Mouse (Mus musculus) layer of hippocampus, adult 8-10 months (tissue): ENCODE data around the gene Adarb1. TPM values are rescaled to one million over a fixed set of nuclear protein-coding genes. Genes with fewer than 3 reads are reported as not detected.

Experiments used
- DNase-seq, 2 experiments: peaks; one replicate each; pipeline ENCODE4 v3.0.0; 2022; ENCODE audit warnings: low spot score in 2 of 2
- total RNA-seq, 4 experiments: library from RNA; stranded (reverse); gene quantifications; 2 replicates each; pipeline ENCODE4 v1.2.4; 2022

Gene Adarb1
- total RNA-seq: 100 to 1,000 TPM; 107 to 123 (median 114) TPM

DNA sequence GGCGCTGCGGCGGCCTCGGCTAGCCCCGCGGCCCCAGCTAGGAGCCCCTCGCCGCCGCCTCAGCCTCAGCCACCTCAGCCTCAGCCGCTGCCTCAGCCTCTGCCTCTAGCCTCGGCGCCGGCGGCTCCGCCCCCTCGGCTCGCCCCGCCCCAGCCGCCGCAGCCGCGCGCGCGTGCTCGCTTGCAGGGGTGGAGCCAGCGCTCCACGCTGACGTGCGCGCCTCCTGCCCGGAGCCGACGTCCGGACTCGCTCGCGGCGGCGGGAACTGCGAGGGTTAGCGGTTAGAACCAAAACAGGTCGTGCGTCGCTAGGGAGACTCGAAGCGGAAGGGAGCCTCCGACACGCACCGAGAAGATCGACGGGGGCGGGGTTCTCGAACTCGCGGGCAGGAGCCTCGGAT is at the start of gene Adarb1:
Gene Adarb1, minus strand, starts transcription at position 133 of the 400 bp plus-strand sequence.
- DNase-seq: peak; percentile 75 to 82

DNA sequence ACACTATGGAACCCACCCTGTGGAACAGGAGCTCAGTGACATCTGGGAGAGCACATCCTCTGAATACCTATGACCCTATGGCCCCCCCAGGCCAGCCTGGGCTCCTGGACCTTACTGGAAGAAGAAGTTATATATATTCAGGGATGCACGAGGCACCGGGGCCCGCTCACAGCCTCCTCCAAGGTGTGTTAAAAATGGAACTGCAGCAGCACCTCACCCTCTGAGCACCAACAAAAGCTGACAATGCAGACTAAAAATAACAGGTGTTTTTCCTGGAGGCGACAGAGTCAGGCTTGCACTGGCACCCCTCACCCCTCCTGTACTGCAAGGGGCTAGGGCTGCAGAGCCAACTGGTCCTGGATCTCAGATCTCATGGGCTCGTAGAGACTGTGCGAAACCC is 49.3 kb upstream of the Adarb1 start:
- no peak for DNase-seq

DNA sequence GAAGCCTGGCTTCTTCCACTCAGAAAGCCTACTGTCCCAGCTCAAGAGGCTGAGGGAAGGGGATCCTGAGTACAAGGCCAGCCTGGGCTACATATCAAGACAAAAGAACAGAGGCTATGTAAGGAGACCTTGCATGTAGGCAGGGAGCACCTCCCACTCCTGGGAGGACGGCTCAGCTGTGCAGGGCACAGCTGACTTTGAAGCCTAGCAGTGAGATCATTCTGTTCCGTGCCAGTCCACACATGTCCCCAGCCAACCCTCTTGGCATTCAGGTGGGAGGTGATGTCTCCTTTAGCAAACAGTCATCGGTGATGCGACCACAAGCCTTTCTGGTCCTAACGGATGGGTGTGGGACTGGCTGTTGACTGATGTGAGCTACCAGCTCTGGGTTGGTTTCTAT is 47.8 kb upstream of the Adarb1 start:
- DNase-seq: no peak

DNA sequence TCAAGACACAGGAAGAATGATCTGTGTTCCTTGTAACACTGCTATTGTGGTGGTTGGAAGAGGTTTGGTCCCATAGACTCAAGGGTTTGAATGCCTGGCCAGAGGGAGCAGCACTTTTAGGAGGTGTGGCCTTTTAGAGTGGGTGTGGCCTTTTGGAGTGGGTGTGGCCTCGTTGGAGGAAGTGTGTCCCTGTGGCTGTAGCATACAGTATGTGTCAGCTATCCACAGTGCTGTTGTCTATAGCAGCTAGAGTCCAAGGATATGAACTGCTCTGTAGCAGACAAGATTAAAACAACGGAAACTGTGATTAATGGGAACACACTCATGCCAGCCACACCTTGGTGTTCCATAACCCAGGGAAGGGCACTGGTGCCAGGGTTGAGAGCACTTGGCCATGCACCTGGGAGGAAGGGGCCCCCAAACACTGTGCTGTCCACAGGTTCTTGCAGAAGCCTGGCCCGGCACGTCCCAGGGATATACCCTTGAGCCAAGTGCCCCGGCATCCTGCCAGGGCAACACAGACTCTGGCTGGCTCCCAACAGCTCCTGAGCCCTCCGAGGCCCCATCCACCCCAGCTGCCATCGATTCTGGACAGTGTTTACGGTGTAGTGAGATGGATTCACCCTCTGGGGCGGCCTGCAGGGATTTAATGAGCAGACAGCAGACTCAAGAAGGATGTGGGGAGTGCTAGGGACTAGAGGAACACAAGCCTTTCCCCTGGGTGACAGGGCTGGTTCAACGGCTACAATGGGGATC is 46.3 kb upstream of the Adarb1 start:
- DNase-seq: no peak

DNA sequence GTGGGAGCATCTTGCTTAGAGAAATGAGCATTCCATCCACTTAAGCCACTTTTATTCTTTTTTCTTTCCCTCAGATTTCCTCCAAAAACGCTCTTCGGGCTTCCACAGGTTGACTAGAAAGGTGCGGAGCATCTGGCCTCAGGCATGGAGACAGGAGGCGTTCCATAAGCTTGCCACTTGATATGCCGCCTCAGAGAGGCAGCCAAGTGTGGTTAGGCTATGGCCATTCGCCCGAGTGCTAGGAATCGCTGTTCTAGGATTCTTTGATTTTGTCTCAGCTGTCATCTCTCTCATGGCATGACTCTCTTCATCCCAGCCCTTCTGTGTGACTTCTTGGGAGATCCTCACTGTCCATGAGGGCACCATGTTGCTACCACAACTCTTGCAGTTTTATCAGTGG is 43.1 kb upstream of the Adarb1 start:
- DNase-seq: no peak

DNA sequence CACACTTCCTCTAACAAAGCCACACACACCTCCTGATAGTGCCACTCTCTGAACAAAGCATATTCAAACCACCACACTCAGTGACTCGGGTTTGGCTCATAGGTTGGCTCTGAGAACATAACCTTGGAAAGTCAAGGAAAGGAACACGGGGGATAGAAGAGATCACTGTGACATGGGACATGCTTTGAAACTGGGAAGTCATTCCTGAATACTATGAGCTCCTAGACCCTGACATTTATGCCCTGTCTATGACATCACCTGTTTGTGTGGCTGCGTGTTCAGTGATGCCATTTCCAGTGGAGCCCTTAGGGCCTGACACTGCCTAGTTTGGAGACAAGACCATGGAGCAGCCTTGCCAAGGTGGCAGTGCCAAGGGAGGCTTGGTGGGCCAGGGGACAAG is 39.6 kb upstream of the Adarb1 start:
- no peak for DNase-seq

DNA sequence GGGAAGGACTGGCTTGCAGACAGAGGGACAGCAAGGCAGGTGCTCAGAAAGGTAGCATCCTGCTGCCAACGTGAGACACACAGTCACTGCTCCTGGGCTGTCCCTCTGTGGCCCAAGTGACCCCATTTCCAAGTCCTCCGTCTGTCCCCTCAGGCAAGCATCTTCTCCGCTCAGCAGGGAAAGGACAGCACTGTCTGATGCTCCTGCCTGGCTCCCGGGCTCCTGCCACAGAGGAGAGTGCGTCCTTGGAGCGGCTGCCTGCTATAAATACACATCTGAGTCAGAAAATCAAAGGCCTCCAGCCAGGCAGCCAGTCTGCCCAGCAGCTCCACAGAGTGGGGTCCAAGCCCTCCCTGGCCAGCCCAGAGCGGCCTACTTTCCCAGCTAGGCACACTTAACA is 38.4 kb upstream of the Adarb1 start:
- DNase-seq: no peak

DNA sequence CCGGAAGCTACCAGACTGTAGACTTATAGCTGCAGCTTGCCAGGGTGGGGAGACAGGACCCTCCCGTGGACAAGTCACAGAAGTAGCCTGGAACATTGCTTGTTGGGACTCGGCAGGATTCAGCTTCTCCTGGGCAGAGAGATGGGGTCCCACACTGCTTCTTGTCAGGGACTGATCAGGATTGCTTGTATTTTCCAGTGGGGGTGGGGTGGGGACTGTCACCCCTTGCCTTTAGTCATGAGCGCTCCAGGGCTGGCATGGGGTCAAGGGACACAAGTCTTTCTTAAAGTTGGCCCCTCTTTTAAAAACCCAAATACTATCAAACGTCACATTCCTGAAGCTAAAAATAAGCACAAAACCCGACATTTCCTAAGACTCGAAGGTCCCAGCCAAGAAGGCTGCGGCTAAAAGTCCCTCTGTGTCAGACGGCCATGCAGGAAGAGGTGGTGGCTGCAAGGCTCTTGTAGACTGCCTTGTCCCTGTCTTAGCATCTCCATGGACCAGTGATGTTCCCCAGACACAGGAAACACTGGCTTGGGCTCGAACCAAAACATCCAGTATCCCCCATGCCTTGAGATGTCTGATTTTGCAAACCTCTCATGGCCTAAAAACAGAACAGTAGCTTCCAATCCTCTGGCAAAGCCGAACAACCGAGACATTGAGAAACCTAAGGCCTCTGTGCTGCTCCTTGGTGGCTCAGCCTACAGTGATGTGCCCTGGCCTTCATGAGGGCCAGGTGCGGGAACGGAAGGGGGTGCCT is 37.4 kb upstream of the Adarb1 start:
- DNase-seq: no peak

DNA sequence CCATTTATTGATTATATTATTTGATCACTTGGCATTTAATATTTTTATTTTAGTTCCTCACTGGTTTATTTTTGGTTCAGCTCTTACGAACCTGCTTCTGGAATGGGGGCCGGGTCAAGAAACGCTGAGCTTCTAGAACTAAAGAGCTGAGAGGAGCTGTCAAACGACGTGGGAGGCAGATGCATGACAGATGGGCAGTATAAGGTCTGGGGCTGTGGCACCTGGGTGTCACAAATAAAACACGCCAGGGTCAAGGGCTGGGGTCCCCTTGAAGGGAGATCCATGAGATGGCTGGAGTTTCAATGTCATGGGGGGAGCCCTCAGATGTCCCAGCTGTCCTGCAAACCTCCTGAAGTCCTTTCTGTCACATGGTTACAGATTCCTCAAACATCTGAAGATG is 36.7 kb upstream of the Adarb1 start:
- DNase-seq: no peak

DNA sequence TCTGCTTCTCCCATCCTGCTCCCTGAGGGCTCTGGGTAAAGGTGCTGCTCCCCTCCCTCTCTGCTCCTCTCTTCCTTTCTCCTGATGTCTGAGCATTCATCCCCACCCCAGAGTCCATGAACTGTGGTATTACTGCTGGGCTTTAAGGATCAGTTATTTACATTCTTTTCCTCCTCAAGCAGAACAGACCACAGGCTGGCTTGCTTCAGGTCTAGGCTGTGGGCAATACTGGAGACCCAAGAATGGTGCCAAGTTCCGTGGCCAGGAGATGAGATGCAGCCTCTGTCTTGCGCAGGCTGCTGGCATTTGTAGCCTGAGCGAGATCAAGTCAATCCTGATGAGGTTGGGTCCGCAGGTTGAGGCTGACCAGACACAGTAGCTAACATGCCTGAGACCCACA is 33.8 kb upstream of the Adarb1 start:
- no peak for DNase-seq

DNA sequence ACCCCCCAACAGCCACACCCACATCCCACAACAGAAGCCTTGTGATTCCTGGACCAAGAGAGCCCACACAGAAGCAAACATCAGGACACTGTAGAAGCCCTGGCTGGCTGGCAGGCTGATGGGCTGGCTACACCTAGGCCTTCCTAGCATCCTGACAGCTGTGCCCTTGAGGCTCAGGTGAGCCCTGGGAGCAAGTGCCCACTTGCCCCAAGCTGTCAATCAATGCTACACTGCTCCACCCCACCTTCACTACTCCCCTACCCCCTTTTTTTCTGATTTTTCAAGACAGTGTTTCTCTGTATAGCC is 32.0 kb upstream of the Adarb1 start:
- no peak for DNase-seq

DNA sequence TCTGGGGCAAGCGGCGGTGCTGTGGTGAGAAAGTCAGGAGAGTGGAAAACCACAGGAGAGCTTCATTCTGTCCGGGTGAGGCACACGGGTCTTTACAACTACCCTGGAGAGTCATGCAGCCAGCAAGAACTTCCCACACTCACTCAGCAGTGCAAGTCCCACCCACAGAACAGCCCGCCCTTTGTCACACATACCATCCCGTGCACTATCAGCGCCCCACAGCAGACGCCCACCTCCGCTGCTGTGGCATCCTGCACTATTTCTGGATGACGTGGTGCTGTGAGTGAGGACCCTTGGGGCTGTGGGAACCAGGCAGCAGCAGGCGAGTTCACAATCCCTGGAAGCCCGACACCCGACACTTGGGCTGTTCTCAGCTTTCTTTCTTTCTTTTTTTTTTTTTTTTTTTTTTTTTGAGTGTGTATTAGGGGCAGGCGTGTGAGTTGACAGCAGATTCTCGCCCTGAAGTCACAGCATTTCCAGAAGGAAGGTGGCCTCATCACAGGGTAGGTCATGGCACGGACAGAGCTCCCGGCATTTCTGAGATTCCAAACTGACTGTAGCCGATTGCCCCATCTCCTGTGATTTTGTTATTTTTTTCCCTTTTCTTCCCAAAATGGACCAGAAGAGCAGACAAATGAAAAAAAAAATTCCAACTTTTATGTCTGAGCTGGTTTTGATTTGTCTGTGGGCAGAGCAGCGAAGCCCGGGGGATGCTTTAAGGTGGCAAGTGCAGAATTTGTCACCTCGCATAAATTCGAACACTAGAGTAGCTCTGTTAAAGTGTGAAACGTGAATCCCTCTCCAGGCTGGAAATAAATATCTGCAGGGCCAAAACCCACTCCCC is 31.5 kb upstream of the Adarb1 start:
- no peak for DNase-seq

DNA sequence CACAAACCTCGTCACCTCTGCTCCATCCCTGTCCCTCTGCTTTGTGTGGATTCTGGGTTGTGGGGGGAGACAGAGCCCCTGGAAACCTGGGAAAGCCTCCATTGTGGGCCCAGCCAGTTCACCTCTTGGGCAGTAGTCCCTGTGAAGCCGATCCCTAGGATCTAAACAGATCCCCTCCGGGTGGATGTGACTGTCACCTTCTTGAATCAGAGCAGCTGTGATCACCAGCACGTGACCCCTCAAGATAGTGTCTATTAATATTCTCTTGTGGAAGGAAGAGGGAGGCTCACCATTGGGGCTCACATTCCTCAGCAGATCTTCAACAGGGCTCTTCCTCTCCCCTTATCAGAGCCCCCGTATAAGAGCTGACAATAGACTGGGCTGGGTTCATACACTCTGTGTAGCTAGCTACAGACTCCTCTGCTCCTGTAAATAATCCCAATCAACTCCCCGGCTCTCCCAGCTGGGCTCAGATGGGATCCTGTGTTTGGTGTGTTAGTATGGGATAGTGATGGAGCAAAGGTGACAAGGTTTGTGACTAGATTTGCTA is 30.7 kb upstream of the Adarb1 start:
- DNase-seq: no peak

DNA sequence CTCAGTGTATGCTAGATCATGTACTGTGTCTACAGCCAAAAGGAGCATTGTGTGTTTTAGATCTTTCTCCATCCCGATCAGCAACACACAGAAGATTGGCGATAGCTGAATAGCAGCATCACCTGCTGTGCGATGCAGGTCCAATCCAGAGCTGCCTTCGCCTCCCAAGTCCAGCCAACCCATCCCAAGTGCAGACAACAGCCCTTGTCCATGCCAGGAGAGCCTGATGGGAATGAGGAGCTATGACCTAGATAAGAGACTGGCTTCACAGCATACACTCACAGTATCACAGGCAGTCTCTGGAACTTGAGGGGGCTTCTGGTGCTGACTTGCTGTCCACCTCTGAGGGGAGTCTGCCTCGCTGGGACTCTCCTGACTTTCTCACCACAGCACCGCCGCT is 30.1 kb upstream of the Adarb1 start:
- DNase-seq: no peak

DNA sequence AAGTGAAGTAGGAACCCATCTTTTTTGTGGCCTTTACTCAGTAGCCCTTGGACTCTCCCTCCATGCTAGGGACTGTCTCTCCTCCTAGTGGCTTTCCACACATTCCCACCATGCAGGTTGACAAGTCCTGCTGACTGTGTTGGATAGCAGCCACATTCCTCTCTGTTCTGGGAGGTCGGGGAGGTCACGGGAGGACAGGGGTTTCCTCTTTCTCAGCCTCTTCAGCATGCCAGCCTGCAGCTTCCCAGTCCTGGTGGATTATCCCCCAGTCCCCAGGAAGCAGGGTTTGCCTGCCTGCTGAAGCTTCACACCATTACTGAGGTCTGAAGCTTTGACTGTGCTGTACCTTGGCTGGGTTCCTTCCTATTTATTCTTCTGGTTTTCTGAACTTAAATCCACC is 29.7 kb upstream of the Adarb1 start:
- no peak for DNase-seq

DNA sequence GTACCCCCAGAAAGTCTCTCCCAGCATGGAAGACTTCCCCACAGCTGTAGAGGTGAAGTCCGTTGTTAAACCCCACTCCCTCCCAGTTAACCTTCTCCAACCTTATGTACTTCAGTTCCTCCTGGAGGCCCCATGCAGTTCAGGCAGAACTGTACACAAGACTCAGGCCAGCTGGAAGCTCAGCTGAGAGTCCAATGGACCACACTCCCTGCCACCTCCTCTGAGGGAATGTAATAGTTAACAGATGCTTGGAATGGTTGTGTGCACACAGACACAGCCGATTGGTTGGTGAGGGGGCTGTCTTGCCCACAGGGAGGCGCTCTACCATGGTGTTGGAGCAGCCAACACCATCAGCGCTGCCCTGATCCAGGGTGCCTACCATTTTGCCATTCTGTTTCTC is 24.2 kb upstream of the Adarb1 start:
- no peak for DNase-seq

DNA sequence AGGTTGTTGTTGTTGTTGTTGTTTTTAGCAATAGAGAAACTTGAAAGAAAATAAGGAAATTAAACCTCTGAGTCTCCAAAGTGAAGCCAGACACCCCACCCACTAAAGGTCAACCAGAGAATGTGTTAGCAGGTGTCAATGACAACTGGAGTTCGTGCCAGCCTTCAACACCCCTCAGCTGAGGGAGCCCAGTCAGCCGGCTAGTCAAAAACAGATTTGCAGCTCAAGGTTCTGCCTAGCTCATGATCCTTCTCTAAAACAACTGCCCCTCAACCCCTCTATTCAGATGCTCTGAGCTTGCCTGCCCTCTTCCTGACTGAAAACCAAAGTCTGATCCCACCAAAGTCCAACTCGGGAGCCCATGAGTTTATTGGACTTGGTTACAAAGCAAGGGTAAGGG is 23.7 kb upstream of the Adarb1 start:
- no peak for DNase-seq

DNA sequence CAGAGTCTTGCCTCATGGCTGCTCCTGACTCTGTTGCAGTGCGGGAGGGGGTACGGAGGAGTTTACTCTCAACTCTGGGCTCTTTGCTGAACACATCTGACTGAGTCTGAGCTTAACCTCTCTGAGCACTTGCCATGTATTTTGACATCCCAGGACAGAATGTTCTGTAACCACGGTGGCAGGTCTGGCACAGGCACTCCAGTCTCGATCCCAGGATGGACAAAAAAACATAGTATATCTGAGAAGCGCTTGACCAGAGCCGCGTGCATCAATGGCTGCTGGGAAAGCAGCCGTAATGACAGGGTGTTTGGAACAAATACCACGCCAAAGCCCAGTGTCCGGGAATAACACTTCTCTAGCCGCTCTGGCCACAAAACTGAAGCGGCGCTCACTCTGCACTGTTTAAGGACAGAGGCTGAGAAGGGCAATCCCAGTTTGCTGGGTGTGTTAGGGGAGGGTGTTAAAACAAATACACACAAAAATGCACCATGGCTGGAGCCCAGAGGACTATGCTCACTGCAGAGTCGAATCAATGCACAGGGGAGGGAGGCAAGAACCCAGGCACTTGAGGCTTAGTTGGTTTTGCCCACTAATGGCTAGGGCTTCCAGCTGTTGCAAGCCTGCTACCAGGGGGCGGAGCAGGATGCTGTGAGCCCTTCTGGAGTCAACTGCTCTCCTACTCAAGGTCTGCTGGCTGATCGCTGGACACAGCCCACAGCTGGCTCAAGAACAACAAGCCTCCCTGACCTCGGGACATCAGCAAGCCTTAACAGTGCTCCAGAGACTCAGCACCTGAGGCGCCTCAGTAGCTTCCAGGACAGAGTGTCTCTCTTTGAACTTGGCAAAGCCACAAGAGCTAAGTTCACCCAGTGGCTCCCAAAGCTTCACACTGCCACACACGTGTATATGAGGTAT is 23.0 kb upstream of the Adarb1 start:
- DNase-seq: no peak

DNA sequence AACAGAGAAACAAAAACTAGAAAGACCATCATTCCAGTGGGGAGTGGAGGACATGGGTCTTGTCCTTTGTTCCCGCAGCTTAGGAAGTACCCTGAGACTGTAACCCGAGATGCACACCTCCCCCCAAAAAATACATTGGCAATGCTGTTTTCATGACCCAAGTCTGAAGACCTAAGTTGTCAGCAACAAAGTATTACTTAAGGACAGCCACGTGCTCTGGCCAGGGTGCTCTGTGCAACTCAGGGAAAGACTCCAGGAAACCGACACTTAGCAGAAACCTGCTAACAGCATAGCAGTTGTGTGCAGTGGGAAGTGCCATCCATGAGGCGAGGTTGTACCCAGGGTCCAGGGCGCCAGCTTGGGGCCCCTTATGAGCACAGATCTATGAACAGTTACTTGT is 22.2 kb upstream of the Adarb1 start:
- no peak for DNase-seq

DNA sequence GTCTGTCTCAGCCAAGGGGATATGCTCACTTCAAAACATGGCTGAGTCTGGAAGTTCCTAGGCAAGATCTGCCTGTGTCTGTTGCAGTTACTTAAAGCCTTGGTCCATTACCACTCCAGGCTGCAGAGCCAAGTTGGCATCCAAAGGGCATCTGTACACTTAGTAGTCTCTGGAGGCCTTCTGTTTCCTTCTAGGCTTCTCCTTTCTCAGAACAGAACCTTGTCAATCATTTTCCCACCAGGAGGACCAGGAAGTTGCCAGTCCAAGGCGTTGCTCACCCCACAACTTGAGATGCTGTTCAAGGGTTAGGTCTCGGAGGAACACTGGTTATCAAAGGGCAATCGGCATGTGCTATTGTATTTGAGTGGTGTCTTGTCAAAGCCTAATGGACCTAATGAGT is 21.0 kb upstream of the Adarb1 start:
- DNase-seq: no peak

DNA sequence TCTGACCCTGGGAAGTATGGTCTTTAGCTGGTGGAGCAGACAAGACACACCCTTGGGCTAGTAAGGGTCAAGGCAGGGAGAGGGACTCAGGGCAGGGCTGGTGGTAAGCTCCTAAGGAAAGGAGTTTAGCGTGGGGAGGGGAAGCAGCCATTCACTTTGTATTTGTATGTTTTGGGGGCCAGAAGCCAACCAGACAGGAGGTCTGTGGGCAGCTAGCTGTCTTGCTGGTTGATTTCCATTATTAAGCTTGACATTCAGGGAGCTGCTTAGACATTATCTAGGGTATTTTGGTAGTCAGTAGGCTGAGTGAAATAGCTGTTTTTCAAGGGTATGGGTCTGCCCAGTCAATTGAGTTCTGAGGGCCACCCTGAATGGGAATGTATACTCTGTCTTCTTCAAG is 20.0 kb upstream of the Adarb1 start:
- DNase-seq: peak in 1 of 2 experiments; percentile 22
